Mouse (Mus musculus) thymus, postnatal 14 days (tissue): ENCODE results near the gene Cbarp.
A peak's percentile ranks its signal among the peaks of the same experiment; 100 is the strongest.

Experiments used
- DNase-seq: peaks from one replicate; pipeline ENCODE4 v3.0.0; 2021

Cbarp gene

GRCm38 (mm10) chr10:80156002-80156751, 15.5 kb upstream of the Cbarp start:
- DNase-seq: no peak

- no peak for DNase-seq
Measured at GRCm38 (mm10) chr10:80155277-80155676, 14.6 kb upstream of the Cbarp start.

GRCm38 (mm10) chr10:80154384-80154783, 13.7 kb upstream of the Cbarp start:
- no peak for DNase-seq

- DNase-seq: no peak
Measured at GRCm38 (mm10) chr10:80153713-80154112, 13.1 kb upstream of the Cbarp start.

- peak; percentile 42 for DNase-seq
Measured at GRCm38 (mm10) chr10:80152873-80153260, 12.2 kb upstream of the Cbarp start.

- peak; percentile 58 for DNase-seq
Measured at GRCm38 (mm10) chr10:80152071-80152872, 11.6 kb upstream of the Cbarp start.

- DNase-seq: peak; percentile 79
Measured at GRCm38 (mm10) chr10:80151211-80152034, 10.8 kb upstream of the Cbarp start.

- peak; percentile 91 for DNase-seq
Measured at GRCm38 (mm10) chr10:80150226-80151210, 9.9 kb upstream of the Cbarp start.

- peak; percentile 98 for DNase-seq
Measured at GRCm38 (mm10) chr10:80149291-80150225, 8.9 kb upstream of the Cbarp start.

- peak; percentile 96 for DNase-seq
Measured at GRCm38 (mm10) chr10:80148610-80149290, 8.1 kb upstream of the Cbarp start.

- DNase-seq: peak; percentile 81
Measured at GRCm38 (mm10) chr10:80147719-80148601, 7.3 kb upstream of the Cbarp start, which contains the start of gene Midn. Midn (plus strand) TSS chr10:80148272.

GRCm38 (mm10) chr10:80147146-80147718, 6.6 kb upstream of the Cbarp start:
- no peak for DNase-seq

- DNase-seq: no peak
Measured at GRCm38 (mm10) chr10:80146568-80147011, 6.0 kb upstream of the Cbarp start.

GRCm38 (mm10) chr10:80145896-80146295, 5.3 kb upstream of the Cbarp start:
- DNase-seq: no peak

GRCm38 (mm10) chr10:80144864-80145838, 4.5 kb upstream of the Cbarp start:
- DNase-seq: peak; percentile 83

- no peak for DNase-seq
Measured at GRCm38 (mm10) chr10:80144159-80144558, 3.5 kb upstream of the Cbarp start.

GRCm38 (mm10) chr10:80143664-80144063, 3.0 kb upstream of the Cbarp start:
- no peak for DNase-seq
